Mouse (Mus musculus) heart, embryonic 13.5 days (tissue): Measurements from ENCODE around the gene Hmgcs2. TPM values are rescaled to one million over a fixed set of nuclear protein-coding genes. Genes with fewer than 3 reads are reported as not detected.
A peak's percentile ranks its signal among the peaks of the same experiment; 100 is the strongest.

Experiments used
- ATAC-seq: fragments of 200-750 bp; cut with Nextera tagmentation; 2 replicates; pipeline ENCODE4 v1.8.0; 2017; ENCODE audit warnings: moderate TSS enrichment; ENCODE audit not compliant: insufficient number of reproducible peaks, low FRiP score, low TSS enrichment; ENCODE audit errors: extremely low read depth
- H3K27ac ChIP-seq: fragments of 300-500 bp; sonication (generic); replicated peaks from 2 replicates; pipeline ENCODE4 v1.5.1; 2015; ENCODE audit warnings: moderate library complexity, mild to moderate bottlenecking, inconsistent platforms
- H3K27me3 ChIP-seq: fragments of 300-500 bp; sonication (generic); replicated peaks from 2 replicates; pipeline ENCODE4 v1.6.1; 2015; ENCODE audit warnings: mild to moderate bottlenecking, inconsistent platforms
- H3K36me3 ChIP-seq: fragments of 300-500 bp; sonication (generic); 2 replicates; pipeline ENCODE4 v1.6.1; 2015; ENCODE audit warnings: mild to moderate bottlenecking, inconsistent platforms
- H3K4me1 ChIP-seq: fragments of 300-500 bp; sonication (generic); 2 replicates; pipeline ENCODE4 v1.6.1; 2015; ENCODE audit warnings: inconsistent platforms
- H3K4me2 ChIP-seq: fragments of 300-500 bp; sonication (generic); 2 replicates; pipeline ENCODE4 v1.6.1; 2015; ENCODE audit warnings: inconsistent platforms, mild to moderate bottlenecking, moderate library complexity
- H3K4me3 ChIP-seq: fragments of 300-500 bp; sonication (generic); 2 replicates; pipeline ENCODE4 v1.5.1; 2015; ENCODE audit warnings: moderate library complexity, mild to moderate bottlenecking, inconsistent platforms
- H3K9ac ChIP-seq: fragments of 300-500 bp; sonication (generic); 2 replicates; pipeline ENCODE4 v1.6.1; 2015; ENCODE audit warnings: inconsistent platforms, mild to moderate bottlenecking, moderate library complexity
- H3K9me3 ChIP-seq: fragments of 300-500 bp; sonication (generic); 2 replicates; pipeline ENCODE4 v1.6.1; 2016; ENCODE audit warnings: inconsistent platforms
- WGBS: fragments of 180-500 bp; shearing (Covaris S2); methylation state at CpG from one replicate; pipeline ENCODE4 v1.1.7; 2015; ENCODE audit warnings: mixed read lengths; 5-methylcytosine and 5-hydroxymethylcytosine counted together
- polyA plus RNA-seq: library from polyadenylated mRNA; unstranded; fragments of >200 nt; fragmentation: Nextera tagmentation; extraction: Ambion mirVana; gene quantifications from 2 replicates; pipeline ENCODE4 v1.2.1, GENCODE M21; 2015

Gene Hmgcs2
- polyA plus RNA-seq, 1 experiment from 2014 or later = 9.5 TPM

- WGBS = 86% methylated on average over 2 of the region's 3 CpGs
- Histone ChIP-seq H3K36me3 (no peaks in the 10 kb centered on the region), H3K27ac (no peak overlapping the region), H3K4me3 (no peak overlapping the region), H3K27me3 (no peaks in the 10 kb centered on the region), H3K9ac (no peak overlapping the region), H3K4me1 (no peaks in the 10 kb centered on the region), H3K9me3 (peaks cover 4% of the 10 kb centered on the region; the same call in 1 of the 2 replicates), H3K4me2 (no peak overlapping the region)
- no peak for ATAC-seq
Observed at GRCm38 (mm10) chr3:98254059-98254458, 26.2 kb upstream of the Hmgcs2 start.

- Histone ChIP-seq H3K9ac (no peak overlapping the region), H3K27me3 (no peaks in the 10 kb centered on the region), H3K9me3 (peaks cover 4% of the 10 kb centered on the region; the same call in 1 of the 2 replicates), H3K36me3 (no peaks in the 10 kb centered on the region), H3K27ac (peak overlapping the region; percentile 21; the same call in 1 of the 2 replicates), H3K4me1 (0 out of 2 replicates have a peak, but pooled peaks cover 3% of the 10 kb centered on the region), H3K4me3 (no peak overlapping the region), H3K4me2 (no peak overlapping the region)
- no peak for ATAC-seq
- WGBS = 84% methylated on average over 8 of the region's 8 CpGs
Observed at GRCm38 (mm10) chr3:98254656-98255583, 25.3 kb upstream of the Hmgcs2 start.

DNA sequence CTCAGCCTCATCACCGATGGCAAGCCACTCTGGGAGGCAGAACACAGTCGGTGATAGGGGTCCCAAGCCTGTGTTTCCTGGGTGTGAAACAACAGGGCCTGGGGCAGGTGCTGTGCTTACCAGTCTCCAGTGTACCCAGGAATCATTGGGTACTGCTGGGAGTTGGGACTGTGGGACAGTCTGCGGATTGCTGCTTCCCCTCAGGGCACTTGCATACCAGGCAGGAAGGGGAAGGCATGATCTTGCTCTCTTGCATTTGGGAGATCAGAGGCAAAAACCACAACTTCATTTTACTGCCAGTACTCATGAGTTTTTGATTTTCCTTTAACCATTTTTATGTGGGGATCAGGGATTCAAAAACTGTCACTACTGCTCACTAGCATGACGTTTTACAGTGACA, 21.5 kb upstream of the Hmgcs2 start:
- H3K4me2 ChIP-seq = no peak overlapping the region
- H3K4me3 ChIP-seq = no peak overlapping the region
- H3K9ac ChIP-seq = no peak overlapping the region
- H3K4me1 ChIP-seq = 0 out of 2 replicates have a peak, but pooled peaks cover 3% of the 10 kb centered on the region
- ATAC-seq = no peak
- H3K36me3 ChIP-seq = no peaks in the 10 kb centered on the region
- WGBS = 75% methylated on average over 4 of the region's 4 CpGs
- H3K9me3 ChIP-seq = no peaks in the 10 kb centered on the region
- no peaks in the 10 kb centered on the region for H3K27me3 ChIP-seq
- H3K27ac ChIP-seq = no peak overlapping the region

DNA sequence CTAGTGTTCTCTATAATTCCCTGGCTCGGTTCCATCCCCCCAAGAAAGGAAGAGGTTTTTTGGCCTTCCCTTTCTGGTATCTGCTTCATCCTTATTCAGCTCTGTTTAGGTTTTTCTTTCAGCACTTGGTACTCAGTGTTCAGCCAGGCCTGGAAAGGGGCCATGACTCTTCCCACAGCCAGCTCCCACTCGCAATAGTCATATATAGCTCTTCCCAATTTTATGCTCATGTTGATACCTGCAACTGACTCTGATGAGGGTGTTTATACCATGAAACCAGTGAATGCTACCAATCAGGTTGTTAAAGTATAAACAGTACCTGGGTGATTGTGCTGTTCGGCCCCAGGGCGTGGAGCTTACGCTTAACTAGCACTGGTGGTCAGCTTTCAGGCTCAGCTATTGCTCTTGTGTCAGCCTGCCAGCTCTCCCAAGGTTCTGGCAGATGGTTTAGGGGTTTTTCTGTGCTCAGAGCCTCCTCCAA, 20.9 kb upstream of the Hmgcs2 start:
- Histone ChIP-seq H3K27ac (no peak overlapping the region), H3K9me3 (no peaks in the 10 kb centered on the region), H3K4me2 (no peak overlapping the region), H3K27me3 (no peaks in the 10 kb centered on the region), H3K4me1 (0 out of 2 replicates have a peak, but pooled peaks cover 3% of the 10 kb centered on the region), H3K36me3 (no peaks in the 10 kb centered on the region), H3K4me3 (no peak overlapping the region), H3K9ac (no peak overlapping the region)
- WGBS = 86% methylated on average over 5 of the region's 5 CpGs
- no peak for ATAC-seq

GRCm38 (mm10) chr3:98260534-98260933, 19.7 kb upstream of the Hmgcs2 start:
- H3K27me3 ChIP-seq = no peaks in the 10 kb centered on the region
- ATAC-seq = no peak
- no peak overlapping the region for H3K4me3 ChIP-seq
- H3K4me1 ChIP-seq = 0 out of 2 replicates have a peak, but pooled peaks cover 10% of the 10 kb centered on the region
- WGBS = 69% methylated on average over 3 of the region's 3 CpGs
- H3K9me3 ChIP-seq = no peaks in the 10 kb centered on the region
- no peak overlapping the region for H3K4me2 ChIP-seq
- no peak overlapping the region for H3K27ac ChIP-seq
- H3K9ac ChIP-seq = no peak overlapping the region
- H3K36me3 ChIP-seq = no peaks in the 10 kb centered on the region

DNA sequence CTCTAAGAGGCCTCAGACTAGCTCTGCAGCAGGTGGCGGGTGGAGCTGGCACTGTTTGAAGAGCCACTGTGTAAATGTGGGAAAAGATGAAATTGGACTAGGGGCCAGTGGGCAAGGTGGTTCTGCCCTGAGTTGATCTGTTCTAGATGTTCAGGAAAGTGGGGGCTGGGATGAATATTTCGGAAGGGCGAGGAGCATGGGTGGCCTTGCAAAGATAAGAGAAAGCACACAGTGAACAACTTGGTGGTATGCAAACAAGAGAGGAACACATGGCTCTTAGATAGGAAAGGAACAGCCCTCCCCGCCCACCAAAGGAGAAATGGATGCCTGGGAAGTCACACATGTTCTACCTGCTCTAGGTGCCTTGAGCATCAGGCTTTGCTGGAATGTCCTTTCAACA, 18.8 kb upstream of the Hmgcs2 start:
- WGBS = 69% methylated on average over 4 of the region's 4 CpGs
- Histone ChIP-seq H3K9me3 (no peaks in the 10 kb centered on the region), H3K4me2 (no peak overlapping the region), H3K27ac (no peak overlapping the region), H3K27me3 (no peaks in the 10 kb centered on the region), H3K4me1 (0 out of 2 replicates have a peak, but pooled peaks cover 11% of the 10 kb centered on the region), H3K36me3 (no peaks in the 10 kb centered on the region), H3K4me3 (no peak overlapping the region), H3K9ac (no peak overlapping the region)
- ATAC-seq = no peak

DNA sequence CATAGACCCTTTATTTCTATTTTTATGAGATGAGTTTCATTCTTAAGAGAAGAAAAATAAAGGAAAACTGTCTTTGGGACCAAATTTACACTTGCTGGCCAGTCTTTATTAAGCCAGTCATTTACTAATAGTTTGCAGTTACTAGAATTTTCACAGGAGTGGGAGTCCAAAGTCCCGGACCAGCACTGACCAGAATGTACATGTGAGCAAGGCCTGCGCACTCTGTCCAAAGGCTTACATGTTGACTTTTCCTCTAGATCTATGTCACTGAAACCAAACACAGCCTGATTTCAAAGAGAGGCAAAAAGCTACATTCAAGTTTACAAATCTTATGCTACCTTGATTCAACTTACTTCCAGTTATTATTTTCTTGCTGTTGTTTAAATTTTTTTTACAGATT, 18.1 kb upstream of the Hmgcs2 start:
- 89% methylated on average over 2 of the region's 2 CpGs for WGBS
- no peaks in the 10 kb centered on the region for H3K36me3 ChIP-seq
- no peaks in the 10 kb centered on the region for H3K9me3 ChIP-seq
- H3K4me1 ChIP-seq = peaks cover 18% of the 10 kb centered on the region
- no peak overlapping the region for H3K4me2 ChIP-seq
- no peak overlapping the region for H3K27ac ChIP-seq
- H3K27me3 ChIP-seq = no peaks in the 10 kb centered on the region
- no peak overlapping the region for H3K9ac ChIP-seq
- no peak overlapping the region for H3K4me3 ChIP-seq
- no peak for ATAC-seq

GRCm38 (mm10) chr3:98267249-98267651, 13.0 kb upstream of the Hmgcs2 start:
- no peak overlapping the region for H3K9ac ChIP-seq
- H3K4me3 ChIP-seq = no peak overlapping the region
- no peaks in the 10 kb centered on the region for H3K9me3 ChIP-seq
- H3K36me3 ChIP-seq = no peaks in the 10 kb centered on the region
- peak; percentile 25; the same call in 1 of the 2 replicates for ATAC-seq
- H3K4me1 ChIP-seq = peaks cover 23% of the 10 kb centered on the region
- peak overlapping the region; percentile 1; the same call in 1 of the 2 replicates for H3K4me2 ChIP-seq
- 20% methylated on average over 6 of the region's 6 CpGs for WGBS
- no peaks in the 10 kb centered on the region for H3K27me3 ChIP-seq
- H3K27ac ChIP-seq = peak overlapping the region; percentile 50; the same call in 1 of the 2 replicates

DNA sequence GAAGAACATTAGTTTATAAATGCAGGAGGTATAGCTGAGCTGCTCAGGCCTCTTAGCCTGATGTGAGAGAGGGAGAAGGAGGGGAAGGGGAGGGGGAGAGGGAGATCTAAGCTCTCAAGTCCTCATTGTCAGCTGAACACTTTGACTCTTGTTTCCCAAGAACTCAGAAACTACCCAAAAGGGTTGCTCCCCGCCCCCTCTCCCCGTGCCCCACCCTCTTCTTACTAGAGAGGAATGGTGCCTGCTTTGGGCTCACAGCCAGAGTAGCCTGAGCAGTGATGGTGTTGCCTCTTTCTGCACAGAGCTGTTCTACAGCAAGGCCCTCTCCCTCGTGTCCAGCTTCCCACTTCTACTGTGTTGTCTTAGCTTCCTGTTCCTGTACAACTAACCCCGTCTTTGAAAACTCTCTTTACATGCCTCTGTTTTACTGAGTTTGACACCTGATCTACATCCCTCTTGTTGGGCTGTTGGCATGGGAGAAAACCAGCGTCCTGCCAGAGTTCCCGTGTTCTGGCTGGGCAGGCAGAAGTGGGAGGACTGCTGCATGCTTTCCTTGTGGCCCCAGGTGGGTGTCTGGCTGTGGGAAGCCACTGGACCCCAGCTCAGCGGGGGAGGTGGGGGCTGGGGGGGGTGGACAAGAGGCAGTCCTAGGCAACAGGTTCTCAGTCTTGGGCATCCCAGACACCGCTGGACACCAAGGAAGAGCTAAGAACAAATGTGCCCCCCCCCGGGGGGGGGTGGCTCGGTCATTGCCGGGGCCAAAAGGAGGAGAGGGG, 6.4 kb upstream of the Hmgcs2 start:
- Histone ChIP-seq H3K36me3 (no peaks in the 10 kb centered on the region), H3K27ac (no peak overlapping the region), H3K4me3 (no peak overlapping the region), H3K4me1 (peaks cover 7% of the 10 kb centered on the region; the same call in 1 of the 2 replicates), H3K4me2 (no peak overlapping the region), H3K9ac (no peak overlapping the region), H3K27me3 (no peaks in the 10 kb centered on the region), H3K9me3 (no peaks in the 10 kb centered on the region)
- WGBS = 53% methylated on average over 11 of the region's 11 CpGs
- no peak for ATAC-seq

DNA sequence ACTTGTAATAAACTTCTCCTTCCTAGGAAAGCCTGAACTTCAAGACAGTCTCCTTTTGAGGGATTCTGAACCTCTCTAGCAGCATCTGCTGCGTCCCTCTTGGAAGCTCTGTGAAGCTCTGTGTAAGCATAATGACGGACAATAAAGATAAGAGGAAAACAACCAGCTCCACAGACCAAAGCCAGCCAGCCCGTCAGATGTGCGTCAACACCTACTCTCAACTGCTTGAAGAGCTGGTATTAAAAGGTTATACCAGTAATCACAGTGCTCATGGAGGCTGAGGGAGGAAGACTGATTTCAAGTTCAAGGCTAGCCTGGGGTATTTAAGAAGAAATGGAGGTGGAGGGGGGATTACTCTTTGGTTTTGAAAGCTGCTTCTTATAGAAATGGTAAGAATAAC, 553 bp upstream of the Hmgcs2 start:
- 0 out of 2 replicates have a peak, but pooled peaks cover 5% of the 10 kb centered on the region for H3K27me3 ChIP-seq
- peak overlapping the region; percentile 56 for H3K4me2 ChIP-seq
- no peak overlapping the region for H3K9ac ChIP-seq
- H3K9me3 ChIP-seq = no peaks in the 10 kb centered on the region
- ATAC-seq = no peak
- peaks cover 16% of the 10 kb centered on the region for H3K4me1 ChIP-seq
- no peaks in the 10 kb centered on the region for H3K36me3 ChIP-seq
- peak overlapping the region; percentile 49 for H3K27ac ChIP-seq
- WGBS = 20% methylated on average over 4 of the region's 4 CpGs
- no peak overlapping the region for H3K4me3 ChIP-seq
